Mouse (Mus musculus) forebrain, embryonic 16.5 days (tissue): ENCODE measurements at regions not wholly inside any gene's neighbourhood (a gene's known extent, or its start where the extent isn't known, plus 50 kb on each side); places are given as distances from the start of the nearest gene placed in this dataset.

ENCODE experiments used
- ATAC-seq: fragments of 200-750 bp; cut with Nextera tagmentation; 2 replicates; pipeline ENCODE4 v1.8.0; 2017; ENCODE audit warnings: mild to moderate bottlenecking, moderate library complexity
- H3K27ac ChIP-seq: fragments of 300-500 bp; sonication (generic); 2 replicates; pipeline ENCODE4 v1.5.1; 2014; ENCODE audit warnings: low read length, control low read depth
- H3K27me3 ChIP-seq: fragments of 300-500 bp; sonication (generic); replicated peaks from 2 replicates; pipeline ENCODE4 v1.6.1; 2014; ENCODE audit warnings: low read length; ENCODE audit not compliant: control insufficient read depth, insufficient read depth
- H3K36me3 ChIP-seq: fragments of 300-500 bp; sonication (generic); 2 replicates; pipeline ENCODE4 v1.6.1; 2014; ENCODE audit not compliant: control insufficient read depth, insufficient read depth
- H3K4me1 ChIP-seq: fragments of 300-500 bp; sonication (generic); replicated peaks from 2 replicates; pipeline ENCODE4 v1.6.1; 2014; ENCODE audit warnings: low read length; ENCODE audit not compliant: control insufficient read depth, insufficient read depth
- H3K4me2 ChIP-seq: fragments of 300-500 bp; sonication (generic); 2 replicates; pipeline ENCODE4 v1.6.1; 2014; ENCODE audit warnings: mild to moderate bottlenecking, low read length, control low read depth
- H3K4me3 ChIP-seq: fragments of 300-500 bp; sonication (generic); replicated peaks from 2 replicates; pipeline ENCODE4 v1.5.1; 2014; ENCODE audit warnings: mild to moderate bottlenecking, low read length, control low read depth
- H3K9ac ChIP-seq: fragments of 300-500 bp; sonication (generic); replicated peaks from 2 replicates; pipeline ENCODE4 v1.6.1; 2014; ENCODE audit warnings: low read depth, low read length, control low read depth
- H3K9me3 ChIP-seq: fragments of 300-500 bp; sonication (generic); 2 replicates; pipeline ENCODE4 v1.6.1; 2016; ENCODE audit warnings: low read length; ENCODE audit not compliant: control insufficient read depth
- WGBS: fragments of 180-500 bp; shearing (Covaris S2); extraction: QIAGEN DNeasy Blood & Tissue Kit; methylation state at CpG from one replicate; pipeline ENCODE4 v1.1.7; 2014; 5-methylcytosine and 5-hydroxymethylcytosine counted together

GRCm38 (mm10) chr2:74168776-74169570 lies 257.8 kb upstream of the Atp5g3 start:
- Histone ChIP-seq H3K4me3 (no peak overlapping the region), H3K4me1 (peaks cover 11% of the 10 kb centered on the region), H3K9me3 (no peaks in the 10 kb centered on the region), H3K4me2 (peak overlapping the region; percentile 19; the same call in 1 of the 2 replicates), H3K9ac (no peak overlapping the region), H3K36me3 (no peaks in the 10 kb centered on the region), H3K27ac (no peak overlapping the region), H3K27me3 (no peaks in the 10 kb centered on the region)
- 28% methylated on average over 16 of the region's 16 CpGs for WGBS
- ATAC-seq = peak; percentile 90

GRCm38 (mm10) chr2:74168307-74168706 lies 257.2 kb upstream of the Atp5g3 start:
- WGBS = 81% methylated on average over 17 of the region's 17 CpGs
- H3K27me3 ChIP-seq = no peaks in the 10 kb centered on the region
- H3K9me3 ChIP-seq = no peaks in the 10 kb centered on the region
- no peaks in the 10 kb centered on the region for H3K36me3 ChIP-seq
- H3K4me1 ChIP-seq = peaks cover 11% of the 10 kb centered on the region
- ATAC-seq = peak; percentile 45
- no peak overlapping the region for H3K4me3 ChIP-seq
- no peak overlapping the region for H3K9ac ChIP-seq
- no peak overlapping the region for H3K27ac ChIP-seq
- H3K4me2 ChIP-seq = no peak overlapping the region

GRCm38 (mm10) chr2:74154062-74154461 lies 242.9 kb upstream of the Atp5g3 start:
- Histone ChIP-seq H3K4me3 (no peak overlapping the region), H3K27me3 (no peaks in the 10 kb centered on the region), H3K36me3 (no peaks in the 10 kb centered on the region), H3K27ac (no peak overlapping the region), H3K9me3 (no peaks in the 10 kb centered on the region), H3K4me1 (peaks cover 13% of the 10 kb centered on the region), H3K9ac (no peak overlapping the region), H3K4me2 (no peak overlapping the region)
- no peak for ATAC-seq
- WGBS = 60% methylated on average over 6 of the region's 6 CpGs

- Histone ChIP-seq H3K9me3 (no peaks in the 10 kb centered on the region), H3K27me3 (no peaks in the 10 kb centered on the region), H3K4me3 (no peak overlapping the region), H3K4me2 (peak overlapping the region; percentile 32), H3K27ac (peak overlapping the region; percentile 67), H3K36me3 (no peaks in the 10 kb centered on the region), H3K9ac (0 out of 2 replicates have a peak overlapping the region, but pooled peaks have one; percentile 19), H3K4me1 (peaks cover 13% of the 10 kb centered on the region)
- 19% methylated on average over 5 of the region's 5 CpGs for WGBS
- ATAC-seq = peak; percentile 13
Measured at GRCm38 (mm10) chr2:74153247-74153850, 242.2 kb upstream of the Atp5g3 start.

GRCm38 (mm10) chr2:74152534-74153246 lies 241.6 kb upstream of the Atp5g3 start:
- Histone ChIP-seq H3K27me3 (no peaks in the 10 kb centered on the region), H3K27ac (peak overlapping the region; percentile 67), H3K4me1 (peaks cover 13% of the 10 kb centered on the region), H3K9ac (0 out of 2 replicates have a peak overlapping the region, but pooled peaks have one; percentile 19), H3K36me3 (no peaks in the 10 kb centered on the region), H3K4me3 (no peak overlapping the region), H3K4me2 (peak overlapping the region; percentile 32), H3K9me3 (no peaks in the 10 kb centered on the region)
- 6% methylated on average over 8 of the region's 8 CpGs for WGBS
- ATAC-seq = peak; percentile 95

- Histone ChIP-seq H3K4me2 (no peak overlapping the region), H3K4me3 (no peak overlapping the region), H3K36me3 (no peaks in the 10 kb centered on the region), H3K27me3 (peaks cover 2% of the 10 kb centered on the region; the same call in 1 of the 2 replicates), H3K27ac (no peak overlapping the region), H3K4me1 (peaks cover 2% of the 10 kb centered on the region), H3K9me3 (no peaks in the 10 kb centered on the region), H3K9ac (no peak overlapping the region)
- ATAC-seq = no peak
- 59% methylated on average over 4 of the region's 4 CpGs for WGBS
Measured at GRCm38 (mm10) chr2:74147193-74147592, 236.1 kb upstream of the Atp5g3 start.

- Histone ChIP-seq H3K4me1 (peaks cover 22% of the 10 kb centered on the region), H3K36me3 (no peaks in the 10 kb centered on the region), H3K9ac (no peak overlapping the region), H3K27ac (no peak overlapping the region), H3K4me3 (no peak overlapping the region), H3K4me2 (peak overlapping the region; percentile 31), H3K9me3 (no peaks in the 10 kb centered on the region), H3K27me3 (no peaks in the 10 kb centered on the region)
- WGBS = 4% methylated on average over 8 of the region's 9 CpGs
- peak; percentile 78 for ATAC-seq
Measured at GRCm38 (mm10) chr2:74136624-74137003, 225.5 kb upstream of the Atp5g3 start.

- Histone ChIP-seq H3K4me2 (peak overlapping the region; percentile 31), H3K27me3 (no peaks in the 10 kb centered on the region; the same call in 1 of the 2 replicates), H3K9me3 (no peaks in the 10 kb centered on the region), H3K4me1 (peaks cover 22% of the 10 kb centered on the region), H3K4me3 (no peak overlapping the region), H3K27ac (no peak overlapping the region), H3K36me3 (no peaks in the 10 kb centered on the region), H3K9ac (no peak overlapping the region)
- WGBS = 14% methylated on average over 15 of the region's 15 CpGs
- ATAC-seq = peak; percentile 58; the same call in 1 of the 2 replicates
Measured at GRCm38 (mm10) chr2:74135963-74136623, 225.0 kb upstream of the Atp5g3 start.
